Mouse (Mus musculus): ENCODE results near the gene Zbtb7b. TPM values are rescaled to one million over a fixed set of nuclear protein-coding genes. Genes with fewer than 3 reads are reported as not detected.

The Zbtb7b gene
- polyA plus RNA-seq, 1 experiment = 40.2 TPM

DNA sequence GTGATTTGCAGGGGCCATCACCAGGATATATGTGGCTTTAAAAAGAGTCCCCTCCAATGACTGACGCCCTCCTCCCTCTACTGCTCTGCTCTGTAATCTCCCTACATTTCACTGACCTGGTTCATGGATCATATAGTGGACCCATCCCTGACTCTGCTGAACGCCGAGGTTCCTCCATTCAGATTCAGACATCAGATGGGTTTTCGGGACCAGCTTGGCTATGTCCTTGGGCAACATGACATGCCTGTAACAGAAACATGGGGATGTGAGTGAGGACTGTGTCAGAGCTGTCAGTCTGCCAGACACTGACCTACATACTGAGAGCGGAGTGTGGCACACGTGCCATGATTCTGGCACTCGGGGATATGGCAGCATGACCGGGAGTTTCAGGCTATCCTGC is 21.6 kb upstream of the Zbtb7b start:
- Histone ChIP-seq H3K27ac (ENCODE audit: control insufficient read depth, insufficient read depth, low read depth, low read length, poor library complexity) (no peak overlapping the region), H3K4me1 (ENCODE audit: control insufficient read depth, insufficient read depth, low read length) (peaks cover 2% of the 10 kb centered on the region; the same call in 1 of the 2 replicates), H3K4me3 (replicated peaks; ENCODE audit: control insufficient read depth, low read depth, low read length) (no peak overlapping the region)
- TF ChIP-seq CTCF (IDR thresholded peaks at IDR 0.05; ENCODE audit: control insufficient read depth, insufficient read depth, low read length) (no peak), POLR2A (IDR thresholded peaks at IDR 0.05; ENCODE audit: borderline replicate concordance, control insufficient read depth, low read depth, low read length) (no peak)
- WGBS = 95% methylated on average over 8 of the region's 8 CpGs

DNA sequence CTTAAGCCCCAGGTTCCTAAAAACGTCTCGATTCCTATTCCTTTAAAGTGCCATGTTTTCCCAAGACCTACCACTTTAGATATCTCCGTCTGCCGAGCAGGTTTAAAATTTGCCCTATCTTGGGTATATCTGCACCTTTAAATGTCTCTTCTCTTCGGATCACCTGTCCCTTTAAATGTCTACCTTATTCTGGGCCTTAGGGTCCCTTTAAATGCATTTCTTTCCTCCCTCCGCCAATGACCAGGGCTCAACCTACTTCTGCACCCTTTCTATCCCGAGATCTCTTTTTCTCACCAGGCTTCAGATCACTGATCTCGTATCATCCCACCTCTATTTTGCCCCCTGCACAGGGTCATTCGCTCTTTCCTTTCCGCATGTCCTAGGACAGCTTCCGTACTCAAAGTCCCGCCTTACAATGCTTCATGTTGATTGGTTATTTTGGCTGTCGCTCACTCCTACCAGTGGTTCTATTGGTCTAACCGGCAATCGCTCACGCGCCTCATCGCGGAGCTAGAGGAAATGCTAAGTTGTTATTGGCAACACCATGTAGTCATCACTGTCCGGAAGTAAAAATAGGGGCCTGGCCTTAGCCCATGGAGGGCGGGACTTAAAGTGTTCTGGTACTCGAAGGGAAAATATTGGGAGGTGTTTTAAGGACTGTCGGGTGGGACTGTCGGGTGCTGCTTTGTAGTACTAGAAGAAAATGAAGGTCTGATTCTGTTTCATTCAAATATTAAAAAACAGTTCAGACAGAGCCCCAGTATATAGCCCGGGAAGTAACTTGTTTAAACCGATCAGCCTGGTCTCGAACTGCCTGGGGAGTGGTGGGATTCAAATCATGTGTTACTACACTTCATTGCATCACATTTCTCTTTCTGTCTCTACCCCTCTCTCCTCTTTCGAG is 17.2 kb upstream of the Zbtb7b start, which contains the start of gene Flad1:
TSS of gene Flad1 (minus strand) at position 381 of the 904 bp plus-strand sequence.
- TF ChIP-seq CTCF (IDR thresholded peaks at IDR 0.05; ENCODE audit: control insufficient read depth, insufficient read depth, low read length) (no peak), POLR2A (IDR thresholded peaks at IDR 0.05; ENCODE audit: borderline replicate concordance, control insufficient read depth, low read depth, low read length) (no peak)
- peak within 1 kb of the TSS; percentile 73 for H3K4me3 ChIP-seq (replicated peaks; ENCODE audit: control insufficient read depth, low read depth, low read length)
- no peaks in the 10 kb centered on the region for H3K4me1 ChIP-seq (ENCODE audit: control insufficient read depth, insufficient read depth, low read length)
- WGBS = 2% methylated on average over 28 of the region's 28 CpGs
- no peak within 1 kb of the TSS for H3K27ac ChIP-seq (ENCODE audit: control insufficient read depth, insufficient read depth, low read depth, low read length, poor library complexity)

DNA sequence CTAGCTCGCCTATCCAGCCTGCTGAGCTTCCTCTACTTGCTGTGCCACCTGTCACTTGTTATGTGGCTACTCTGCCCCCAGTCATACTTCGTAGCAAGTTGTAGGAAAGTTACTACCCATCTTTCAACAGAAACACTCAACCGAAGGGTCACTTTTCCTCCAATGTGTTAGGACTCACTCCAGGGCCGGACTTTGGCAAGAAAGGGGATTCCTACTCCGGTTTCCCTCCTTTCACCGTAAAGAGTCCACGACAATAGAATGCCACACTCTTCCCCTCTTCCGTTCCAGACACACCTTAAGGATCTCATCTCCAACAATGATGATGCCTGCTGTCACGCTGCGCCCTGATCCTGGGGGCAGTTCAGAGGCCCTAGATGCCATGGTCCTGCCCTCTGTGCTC is 16.3 kb upstream of the Zbtb7b start:
- Histone ChIP-seq H3K4me1 (ENCODE audit: control insufficient read depth, insufficient read depth, low read length) (no peaks in the 10 kb centered on the region), H3K27ac (ENCODE audit: control insufficient read depth, insufficient read depth, low read depth, low read length, poor library complexity) (no peak overlapping the region), H3K4me3 (replicated peaks; ENCODE audit: control insufficient read depth, low read depth, low read length) (peak overlapping the region; percentile 73)
- TF ChIP-seq POLR2A (IDR thresholded peaks at IDR 0.05; ENCODE audit: borderline replicate concordance, control insufficient read depth, low read depth, low read length) (no peak), CTCF (IDR thresholded peaks at IDR 0.05; ENCODE audit: control insufficient read depth, insufficient read depth, low read length) (no peak)
- 77% methylated on average over 10 of the region's 10 CpGs for WGBS

DNA sequence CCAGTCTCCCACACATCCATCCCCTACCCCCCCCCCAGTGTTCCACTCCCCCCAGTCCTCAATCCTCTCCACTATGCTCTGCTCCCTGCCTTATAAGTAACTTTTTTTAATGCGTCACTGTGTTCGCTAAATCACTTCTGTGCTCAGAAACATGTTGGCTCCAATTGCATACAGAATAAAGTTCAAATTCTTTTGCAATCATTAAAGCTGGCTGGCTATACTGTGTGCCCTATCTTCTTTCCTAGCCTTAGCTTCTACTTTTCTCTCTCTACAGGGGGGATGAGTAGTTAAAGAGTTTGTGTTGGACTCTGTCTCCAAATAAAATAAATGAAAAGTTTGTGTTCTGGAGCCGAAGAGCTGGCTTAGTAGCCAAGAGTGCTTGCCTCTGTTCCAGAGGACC is 15.1 kb upstream of the Zbtb7b start:
- no peak overlapping the region for H3K4me3 ChIP-seq (replicated peaks; ENCODE audit: control insufficient read depth, low read depth, low read length)

DNA sequence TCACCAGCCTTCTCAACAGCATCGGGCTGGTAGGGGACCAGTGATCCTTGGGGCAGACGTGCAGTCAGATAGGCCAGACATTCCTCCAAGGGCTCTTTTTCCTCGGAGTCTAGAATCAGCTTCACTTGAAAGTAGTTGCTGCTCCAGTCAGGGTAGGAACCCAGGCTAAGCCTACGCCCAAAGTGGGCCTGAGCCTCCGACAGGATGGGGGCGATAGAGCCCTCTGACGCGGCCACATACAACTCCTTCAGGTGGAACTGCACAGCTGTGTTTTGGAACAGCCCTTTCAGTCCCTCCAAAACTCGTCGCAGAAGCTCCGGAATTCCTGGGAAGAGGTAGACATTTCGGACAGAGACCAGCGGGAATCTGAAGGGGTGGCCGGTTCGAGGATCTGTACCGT is 13.9 kb upstream of the Zbtb7b start:
- 90% methylated on average over 16 of the region's 16 CpGs for WGBS
- H3K4me3 ChIP-seq (replicated peaks; ENCODE audit: control insufficient read depth, low read depth, low read length) = no peak overlapping the region
- H3K27ac ChIP-seq (ENCODE audit: control insufficient read depth, insufficient read depth, low read depth, low read length, poor library complexity) = no peak overlapping the region
- H3K4me1 ChIP-seq (ENCODE audit: control insufficient read depth, insufficient read depth, low read length) = no peaks in the 10 kb centered on the region
- no peak for TF ChIP-seq CTCF (IDR thresholded peaks at IDR 0.05; ENCODE audit: control insufficient read depth, insufficient read depth, low read length)
- TF ChIP-seq POLR2A (IDR thresholded peaks at IDR 0.05; ENCODE audit: borderline replicate concordance, control insufficient read depth, low read depth, low read length) = no peak

More for the DNA sequence above, 15.1 kb upstream of the Zbtb7b start:
- 90% methylated on average over 3 of the region's 3 CpGs for WGBS
- no peak overlapping the region for H3K27ac ChIP-seq (ENCODE audit: control insufficient read depth, insufficient read depth, low read depth, low read length, poor library complexity)
- TF ChIP-seq POLR2A (IDR thresholded peaks at IDR 0.05; ENCODE audit: borderline replicate concordance, control insufficient read depth, low read depth, low read length) (no peak), CTCF (IDR thresholded peaks at IDR 0.05; ENCODE audit: control insufficient read depth, insufficient read depth, low read length) (no peak)
- no peaks in the 10 kb centered on the region for H3K4me1 ChIP-seq (ENCODE audit: control insufficient read depth, insufficient read depth, low read length)

DNA sequence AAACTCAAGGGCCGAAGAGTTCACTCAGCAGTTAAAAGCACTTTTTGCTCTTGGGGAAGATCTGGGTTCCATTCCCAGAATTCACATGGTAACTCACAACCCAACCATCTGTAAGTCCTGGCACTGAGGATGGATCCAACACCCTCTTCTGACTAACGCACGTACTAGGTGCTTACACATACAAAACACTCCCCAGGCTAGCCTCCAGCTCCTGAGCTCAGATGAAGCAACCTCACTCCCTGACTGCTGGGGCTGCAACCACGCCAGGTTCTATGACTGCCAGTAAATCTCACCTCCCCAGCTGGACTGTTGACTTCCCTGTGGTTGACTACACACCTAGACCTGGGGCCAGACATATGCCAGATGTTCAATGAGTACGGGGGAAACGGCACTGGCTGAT is 12.3 kb upstream of the Zbtb7b start:
- TF ChIP-seq POLR2A (IDR thresholded peaks at IDR 0.05; ENCODE audit: borderline replicate concordance, control insufficient read depth, low read depth, low read length) = no peak
- TF ChIP-seq CTCF (IDR thresholded peaks at IDR 0.05; ENCODE audit: control insufficient read depth, insufficient read depth, low read length) = no peak
- H3K4me3 ChIP-seq (replicated peaks; ENCODE audit: control insufficient read depth, low read depth, low read length) = no peak overlapping the region
- H3K4me1 ChIP-seq (ENCODE audit: control insufficient read depth, insufficient read depth, low read length) = no peaks in the 10 kb centered on the region
- H3K27ac ChIP-seq (ENCODE audit: control insufficient read depth, insufficient read depth, low read depth, low read length, poor library complexity) = no peak overlapping the region
- 88% methylated on average over 6 of the region's 6 CpGs for WGBS

DNA sequence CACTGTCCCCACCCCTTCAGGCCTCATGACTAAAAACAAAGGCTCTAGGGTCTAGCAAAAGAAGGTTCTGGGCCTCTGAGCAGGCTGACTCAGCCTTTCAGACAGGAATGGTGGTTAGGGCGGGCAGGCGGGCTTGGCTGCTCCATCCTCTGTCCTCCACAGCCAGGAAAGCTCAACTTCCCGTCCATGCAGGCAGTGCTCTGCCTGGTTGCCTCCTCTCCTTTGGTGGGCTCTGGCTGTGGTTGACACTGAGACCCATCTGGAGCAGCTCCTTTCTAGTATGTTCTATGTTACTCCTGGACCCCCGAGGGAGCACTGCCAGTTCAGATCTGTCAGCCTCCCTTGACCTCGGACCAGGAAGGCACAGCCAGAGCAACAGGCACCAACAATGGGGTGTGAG is 8.1 kb upstream of the Zbtb7b start, which contains the start of gene Lenep:
TSS of gene Lenep (minus strand) at position 101 of the 400 bp plus-strand sequence.
- TF ChIP-seq POLR2A (IDR thresholded peaks at IDR 0.05; ENCODE audit: borderline replicate concordance, control insufficient read depth, low read depth, low read length) (no peak), CTCF (IDR thresholded peaks at IDR 0.05; ENCODE audit: control insufficient read depth, insufficient read depth, low read length) (no peak)
- Histone ChIP-seq H3K27ac (ENCODE audit: control insufficient read depth, insufficient read depth, low read depth, low read length, poor library complexity) (no peak within 1 kb of the TSS), H3K4me3 (replicated peaks; ENCODE audit: control insufficient read depth, low read depth, low read length) (no peak within 1 kb of the TSS), H3K4me1 (ENCODE audit: control insufficient read depth, insufficient read depth, low read length) (no peaks in the 10 kb centered on the region)
- 82% methylated on average over 5 of the region's 5 CpGs for WGBS

DNA sequence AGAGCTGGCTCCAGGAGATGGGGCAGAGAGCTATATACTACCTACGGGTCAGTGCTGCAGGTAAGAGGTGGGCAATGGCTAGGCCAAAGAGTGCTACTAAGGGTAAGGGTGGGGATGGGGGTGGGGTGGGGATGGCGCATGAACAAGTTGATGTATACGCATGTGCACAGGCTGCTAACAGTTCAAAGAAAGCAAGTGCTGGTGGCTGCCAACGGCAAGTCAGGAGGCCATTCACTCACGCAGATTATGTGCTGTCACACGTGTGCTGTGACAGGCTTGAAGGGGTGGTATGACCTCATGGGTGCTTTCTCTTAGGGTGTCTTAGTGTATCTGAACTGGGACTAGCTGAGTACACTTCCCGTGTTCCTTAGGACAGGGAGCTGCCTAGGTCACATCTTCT is 6.8 kb upstream of the Zbtb7b start:
- WGBS = 89% methylated on average over 7 of the region's 7 CpGs
- Histone ChIP-seq H3K4me1 (ENCODE audit: control insufficient read depth, insufficient read depth, low read length) (no peaks in the 10 kb centered on the region), H3K27ac (ENCODE audit: control insufficient read depth, insufficient read depth, low read depth, low read length, poor library complexity) (no peak overlapping the region), H3K4me3 (replicated peaks; ENCODE audit: control insufficient read depth, low read depth, low read length) (no peak overlapping the region)
- TF ChIP-seq CTCF (IDR thresholded peaks at IDR 0.05; ENCODE audit: control insufficient read depth, insufficient read depth, low read length) (no peak), POLR2A (IDR thresholded peaks at IDR 0.05; ENCODE audit: borderline replicate concordance, control insufficient read depth, low read depth, low read length) (no peak)

Data from bone marrow, adult 2 months (tissue).